Mouse (Mus musculus) hindlimb bud, embryonic 11.5 days (tissue): ENCODE data around the gene E430018J23Rik.
"Not testable (repeated sequence)": the region's sequence is repeated elsewhere in the genome, so short reads cannot be mapped to it uniquely, and the experiment has no call there.

Experiments
- DNase-seq: peaks from one replicate; pipeline ENCODE4 v3.0.0-alpha.2; 2012; ENCODE audit warnings: low read depth, low spot score; ENCODE audit errors: extremely low spot score

The E430018J23Rik gene

DNA sequence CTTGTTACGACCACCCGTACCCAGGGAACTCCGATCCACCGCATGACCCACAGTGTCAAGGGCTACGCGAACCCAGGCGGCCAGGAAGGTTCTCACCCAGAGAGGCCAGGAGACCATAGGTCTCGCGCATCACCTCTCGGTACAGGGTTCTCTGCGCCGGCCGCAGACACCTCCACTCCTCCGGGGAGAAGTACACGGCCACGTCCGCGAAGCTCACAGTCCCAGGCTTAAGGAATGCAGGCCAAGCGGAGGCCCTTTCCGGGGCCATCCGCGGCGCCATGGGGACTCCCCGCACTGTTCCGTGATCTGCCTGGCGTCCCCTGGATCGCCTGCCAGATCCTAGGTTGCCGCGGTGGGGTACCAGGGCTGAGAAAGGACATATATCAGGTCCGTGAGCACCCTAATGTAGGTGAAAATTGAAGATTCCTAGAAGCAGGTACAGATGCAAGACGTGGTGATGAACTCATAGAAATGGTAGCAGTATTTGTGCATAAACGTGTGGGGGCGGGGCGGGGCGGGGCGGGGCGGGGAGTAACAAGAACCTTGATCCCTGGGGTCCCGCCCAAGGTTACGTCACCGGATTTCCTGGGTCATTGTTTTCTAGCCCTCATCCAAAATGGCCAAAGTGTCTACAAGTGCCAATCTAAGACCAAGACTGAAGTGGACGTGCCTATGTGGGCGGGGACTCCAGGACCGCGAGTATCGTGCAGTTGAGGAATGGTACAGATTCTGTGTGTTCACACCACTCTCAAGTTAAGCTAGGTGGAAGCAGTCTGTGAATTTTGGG is at the start of gene E430018J23Rik:
E430018J23Rik (minus strand) TSS at position 473 of the 787 bp plus-strand sequence.
- peak; percentile 97 for DNase-seq

DNA sequence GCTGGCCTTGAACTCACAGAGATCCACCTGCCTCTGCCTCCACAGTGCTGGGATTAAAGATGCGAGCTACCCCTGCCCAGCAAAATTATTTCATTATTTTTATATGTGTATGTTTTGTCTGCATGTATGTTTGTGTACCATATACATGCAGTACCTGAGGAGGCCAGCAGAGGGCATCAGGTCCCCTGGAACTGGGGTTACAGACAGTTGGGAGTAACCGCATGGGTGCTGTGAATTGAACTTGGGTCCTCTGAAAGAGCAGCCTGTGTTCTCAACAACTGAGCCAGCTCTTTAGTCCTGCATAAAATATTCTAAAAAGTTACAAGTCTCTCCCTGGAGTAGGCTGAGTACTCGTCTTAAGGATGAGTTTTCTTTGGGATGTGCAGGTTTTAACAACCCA is 44.3 kb upstream of the E430018J23Rik start:
- DNase-seq: no peak

DNA sequence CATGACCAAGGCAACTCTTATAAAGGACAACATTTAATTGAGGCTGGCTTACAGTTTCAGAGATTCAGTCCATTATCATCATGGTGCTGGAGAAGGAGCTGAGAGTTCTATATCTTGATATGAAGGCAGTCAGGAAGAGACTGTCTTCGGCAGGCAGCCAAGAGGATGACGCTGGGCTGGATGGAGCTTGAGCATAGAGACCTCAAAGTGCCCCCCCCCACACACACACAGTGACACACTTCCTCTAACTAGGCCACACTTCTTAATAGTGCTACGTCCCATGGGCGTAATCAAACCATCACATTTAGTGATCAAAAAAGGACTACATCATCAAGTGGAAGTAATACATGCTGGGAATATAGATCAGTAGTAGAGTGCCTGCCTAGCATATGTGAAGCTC is 41.8 kb upstream of the E430018J23Rik start:
- DNase-seq: no peak

DNA sequence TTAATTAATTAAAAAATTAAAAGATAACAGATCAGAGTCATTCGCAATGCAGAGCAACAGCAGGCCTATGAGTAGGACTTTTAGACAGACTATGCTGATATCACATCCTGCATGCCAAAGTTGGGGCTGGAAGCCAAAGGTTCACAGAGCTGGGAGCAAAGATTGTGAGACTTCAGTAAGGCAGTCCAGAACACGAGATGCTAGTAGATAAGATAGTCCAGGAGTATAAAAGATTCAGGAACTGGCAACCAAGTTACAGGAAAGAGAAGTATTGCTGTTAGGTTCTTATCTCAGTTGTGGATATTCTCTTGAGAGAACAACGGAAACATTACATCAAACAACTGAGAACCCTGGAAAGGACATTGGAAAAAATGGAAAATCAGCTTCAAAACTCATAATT is 32.9 kb upstream of the E430018J23Rik start:
- DNase-seq: no peak

DNA sequence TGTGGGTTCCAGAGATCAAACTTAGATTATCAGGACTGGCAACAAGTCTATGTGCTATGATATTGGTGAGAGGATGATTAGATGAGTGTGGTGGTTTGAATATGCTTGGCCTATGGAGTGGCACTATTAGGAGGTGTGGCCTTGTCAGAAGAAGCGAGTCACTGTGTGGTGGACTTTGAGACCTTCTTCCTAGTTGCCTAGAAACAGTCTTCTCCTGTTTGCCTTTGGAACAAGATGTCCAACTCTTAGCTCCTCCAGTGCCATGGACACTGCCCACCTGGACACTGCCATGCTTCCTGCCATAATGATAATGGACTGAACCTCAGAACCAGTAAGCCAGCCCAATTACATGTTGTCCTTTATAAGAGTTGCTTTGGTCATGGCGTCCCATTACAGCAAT is 32.5 kb upstream of the E430018J23Rik start:
- DNase-seq: no peak

DNA sequence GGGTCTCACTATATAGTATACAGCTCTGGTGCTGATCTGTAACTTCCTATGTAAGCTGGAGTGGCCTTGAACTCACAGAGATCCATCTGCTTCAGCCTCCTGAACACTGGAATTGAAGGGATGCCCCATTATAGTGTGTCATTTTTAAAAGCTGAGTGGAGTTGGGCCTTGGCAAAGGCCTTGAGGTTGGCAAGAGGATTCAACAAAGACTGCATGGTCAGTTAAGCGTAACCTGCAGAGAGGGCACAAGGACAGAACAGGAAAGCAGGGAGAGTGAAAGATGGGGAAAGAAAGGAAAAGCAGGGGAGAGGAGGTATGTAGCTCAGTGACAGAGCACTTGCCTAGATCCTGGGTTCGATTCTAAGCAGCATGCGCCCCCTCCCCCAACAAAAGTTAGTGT is 31.9 kb upstream of the E430018J23Rik start:
- DNase-seq: no peak

DNA sequence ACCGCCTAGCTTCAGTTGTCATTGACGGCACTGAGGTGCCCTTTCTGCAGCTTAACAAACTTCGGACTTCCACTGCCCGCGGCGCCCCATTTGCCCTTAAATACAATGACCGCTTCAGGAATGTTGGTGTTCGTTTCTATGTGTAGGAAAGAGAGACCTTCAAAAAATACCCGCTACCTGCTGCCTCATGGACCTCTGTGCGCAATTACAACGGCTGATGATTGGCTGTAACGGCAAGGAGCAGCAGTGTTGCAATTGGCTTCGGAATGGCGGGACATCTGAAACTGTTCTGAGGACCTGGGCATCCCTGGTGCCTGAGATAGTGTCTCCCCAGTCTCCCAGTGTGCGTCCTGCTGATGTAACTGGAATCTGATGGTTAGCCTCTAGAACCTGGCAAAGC is 28.8 kb upstream of the E430018J23Rik start:
- DNase-seq: no peak

DNA sequence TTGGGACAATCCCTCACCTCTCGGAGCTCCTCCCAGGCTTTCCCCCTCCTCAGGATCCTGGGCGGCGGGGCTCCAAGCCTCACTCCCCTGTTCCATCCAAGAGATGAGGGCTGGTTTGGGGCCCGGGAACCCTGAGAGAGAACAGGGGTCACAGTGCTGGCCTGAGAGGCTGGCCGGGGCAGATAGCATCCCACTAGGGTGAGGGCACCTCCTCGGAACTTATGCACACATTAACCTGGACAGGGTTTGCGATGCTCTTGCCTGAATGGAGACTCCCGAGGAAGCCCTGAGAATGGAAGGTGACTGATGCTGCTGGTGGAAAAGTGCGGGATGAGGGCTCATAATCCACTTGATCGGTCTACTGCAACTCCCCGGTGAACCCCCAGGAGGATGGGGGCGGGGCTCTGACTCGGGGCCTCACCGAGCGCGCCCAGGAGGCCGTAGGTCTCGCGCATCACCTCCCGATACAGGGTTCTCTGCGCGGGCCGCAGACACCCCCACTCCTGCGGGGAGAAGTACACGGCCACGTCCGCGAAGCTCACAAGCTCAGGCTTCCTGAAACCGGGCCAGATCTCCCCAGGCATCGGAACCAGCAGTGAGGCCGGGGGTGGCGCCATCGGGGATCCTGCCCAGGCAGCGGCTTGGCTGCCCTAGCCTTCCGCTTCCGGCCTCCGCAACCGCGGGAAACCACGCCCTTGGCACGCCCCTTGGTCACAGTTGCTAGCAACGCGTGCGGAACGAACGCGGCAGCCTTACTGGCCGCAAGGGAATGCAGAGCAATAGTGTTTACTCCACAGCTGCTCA is 28.2 kb upstream of the E430018J23Rik start, which contains the start of gene Zfp688:
Zfp688 (minus strand) TSS at position 681 of the 804 bp plus-strand sequence.
- peak; percentile 58 for DNase-seq

DNA sequence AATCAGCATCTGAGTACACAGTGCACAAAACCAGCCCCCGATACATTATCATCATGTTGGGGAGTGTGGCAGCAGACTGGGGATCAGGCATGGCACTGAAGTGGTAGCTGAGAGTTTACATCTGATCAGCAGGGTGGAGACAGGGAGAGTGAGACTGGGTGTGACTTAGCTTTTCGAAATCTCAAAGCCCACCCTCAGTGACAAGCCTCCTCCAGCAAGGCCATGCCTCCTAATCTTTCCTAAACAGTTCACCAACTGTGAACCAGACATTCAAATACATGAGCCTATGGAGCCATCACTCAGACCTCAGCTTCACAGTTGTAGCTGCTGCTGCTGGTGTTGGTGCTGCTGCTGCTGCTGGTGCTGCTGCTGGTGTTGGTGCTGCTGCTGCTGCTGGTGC is 18.0 kb upstream of the E430018J23Rik start:
- no peak for DNase-seq

DNA sequence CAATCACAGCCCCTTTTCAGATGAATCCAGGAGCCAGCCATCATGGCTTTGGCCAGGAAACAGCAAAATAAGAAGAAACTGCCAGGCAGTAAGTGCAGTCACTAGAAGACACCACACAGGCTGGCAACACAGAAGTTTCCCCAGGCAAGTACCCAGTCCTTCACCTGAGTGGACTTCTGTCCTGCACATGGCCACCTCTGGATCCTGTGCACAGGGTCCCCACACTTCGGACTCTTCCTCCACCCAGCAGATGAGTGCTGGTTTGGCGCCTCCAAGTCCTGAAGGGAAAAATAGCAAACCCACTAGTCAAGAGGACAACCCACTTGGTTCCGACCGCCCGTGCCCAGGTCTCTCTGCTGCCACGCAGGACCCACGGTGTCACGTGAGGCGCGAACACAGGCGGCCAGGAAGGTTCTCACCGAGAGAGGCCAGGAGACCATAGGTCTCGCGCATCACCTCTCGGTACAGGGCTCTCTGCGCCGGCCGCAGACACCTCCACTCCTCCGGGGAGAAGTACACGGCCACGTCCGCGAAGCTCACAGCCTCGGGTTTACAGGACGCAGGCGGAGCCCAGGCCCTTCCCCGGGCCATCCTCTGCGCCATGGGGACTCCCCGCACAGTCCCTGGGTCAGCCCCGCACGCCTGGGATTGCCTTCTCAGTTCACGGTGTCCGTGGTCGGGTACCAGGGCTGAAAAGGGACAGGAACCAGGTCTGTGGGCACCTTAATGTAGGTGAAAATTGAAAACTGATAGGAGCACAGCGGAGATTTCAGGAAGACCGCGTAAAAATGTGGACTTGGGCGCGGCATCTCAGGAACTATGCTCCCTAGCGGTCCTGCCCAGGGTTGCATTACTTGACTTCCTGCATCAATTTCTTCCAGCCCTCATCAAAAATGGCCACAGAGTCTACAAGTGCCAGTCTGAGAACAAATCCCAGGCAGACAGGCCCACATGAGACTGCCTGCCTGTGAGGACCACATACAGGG is 12.9 kb upstream of the E430018J23Rik start, which contains the start of gene Zfp764:
Zfp764 (minus strand) TSS at position 821 of the 986 bp plus-strand sequence.
- peak; percentile 75 for DNase-seq

DNA sequence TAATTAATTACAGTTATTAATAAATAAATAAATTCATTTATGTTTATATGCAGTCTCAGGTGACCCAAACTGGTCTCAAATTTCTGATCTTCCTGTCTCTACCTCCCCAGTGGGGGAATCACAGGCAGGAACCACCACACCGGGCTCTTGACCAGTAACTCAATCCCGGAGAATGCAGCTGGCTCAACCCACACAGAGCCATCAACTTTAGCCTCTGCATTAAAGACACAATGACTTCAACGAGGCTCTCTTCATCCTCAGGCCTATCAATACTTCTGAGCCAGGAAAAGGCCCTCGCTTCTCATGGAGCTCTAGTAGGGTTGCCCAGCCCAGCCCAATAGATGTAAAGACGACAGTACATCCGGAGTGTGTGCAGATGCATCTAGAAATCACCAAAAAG is 10.7 kb upstream of the E430018J23Rik start:
- not testable (repeated sequence) for DNase-seq

DNA sequence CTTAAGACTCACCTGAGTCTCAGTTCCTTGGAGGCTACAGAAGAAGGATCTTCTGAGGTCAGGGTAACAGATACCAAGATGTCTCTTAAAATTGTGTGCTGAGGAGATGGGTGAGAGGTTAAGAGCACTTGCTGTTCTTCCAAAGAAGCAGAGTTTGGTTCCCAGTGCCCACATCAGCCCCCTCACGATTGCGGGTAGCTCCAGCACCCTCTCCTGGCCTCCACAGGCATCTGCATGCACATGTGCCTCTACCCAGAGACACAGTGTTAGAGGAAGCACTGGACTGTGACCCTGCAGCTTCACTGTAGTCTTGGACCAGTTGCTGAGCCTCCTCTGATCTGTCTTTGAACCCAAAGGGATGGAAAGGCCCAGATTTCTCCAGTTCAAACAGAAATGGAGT is 9.6 kb upstream of the E430018J23Rik start:
- DNase-seq: no peak

DNA sequence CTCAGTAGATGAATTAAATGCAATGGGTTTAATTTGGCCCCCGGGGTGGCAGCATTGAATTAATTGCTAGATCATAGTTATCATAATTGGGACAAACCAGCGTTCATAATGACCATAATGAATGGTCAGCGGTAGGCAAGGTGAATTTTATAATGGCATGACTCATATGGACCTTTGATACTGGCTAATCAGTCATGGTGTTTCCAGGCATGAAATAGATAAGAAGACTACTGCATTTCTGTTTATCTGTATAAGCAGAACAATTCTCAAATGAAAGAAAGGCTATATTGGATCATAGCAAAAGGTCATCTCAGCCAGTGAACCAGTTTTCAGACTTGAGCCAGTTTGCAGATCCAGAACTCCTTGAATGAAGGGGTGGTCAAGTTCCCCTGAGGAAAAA is 6.9 kb upstream of the E430018J23Rik start:
- no peak for DNase-seq

DNA sequence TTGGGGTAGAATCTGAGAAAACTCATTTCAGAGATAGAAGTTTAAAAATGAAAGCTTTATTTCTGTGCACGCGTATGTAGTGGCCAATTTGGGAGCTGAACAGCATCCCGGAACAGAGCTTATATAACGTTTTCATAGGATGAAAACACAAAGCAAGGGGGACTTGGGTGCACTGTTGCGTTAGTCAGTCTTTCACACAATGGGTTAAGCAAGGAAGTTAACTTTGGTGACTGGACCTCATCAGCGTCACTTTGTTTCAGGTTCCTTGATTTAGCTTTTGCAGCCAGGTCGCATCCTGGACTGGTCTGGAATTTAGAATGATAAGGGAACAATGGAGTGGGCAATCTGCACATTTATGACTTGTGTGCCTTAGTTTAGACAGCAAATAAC is 510 bp upstream of the E430018J23Rik start:
- DNase-seq: no peak

DNA sequence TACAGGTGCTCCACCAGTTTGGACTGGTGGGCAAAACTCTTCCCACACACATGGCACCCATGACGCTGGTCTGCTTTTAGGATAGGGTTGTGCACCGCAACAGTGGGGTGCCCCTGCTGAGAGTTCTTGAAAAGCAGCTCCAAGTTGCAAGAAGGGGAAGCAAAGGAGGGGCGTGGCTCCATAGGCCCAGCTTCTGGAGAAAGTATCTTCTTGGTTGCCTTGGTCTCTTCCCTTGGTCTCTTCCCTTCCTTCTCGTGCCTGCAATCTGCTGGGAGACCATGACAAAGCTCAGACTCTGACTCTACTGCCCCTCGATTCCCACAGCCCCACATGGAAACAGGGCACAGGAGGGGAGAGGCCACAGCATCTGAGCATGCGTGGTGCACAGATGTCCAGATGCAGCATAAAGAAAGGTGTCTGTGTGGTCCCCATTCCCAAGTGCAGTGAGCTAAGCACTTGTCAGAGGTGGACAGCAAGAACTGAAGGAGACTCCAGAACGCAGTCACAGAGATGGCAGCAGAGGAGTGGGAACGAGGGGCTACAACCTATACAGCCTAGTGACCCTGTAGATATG is 1.1 kb downstream of the E430018J23Rik start:
- DNase-seq: no peak

DNA sequence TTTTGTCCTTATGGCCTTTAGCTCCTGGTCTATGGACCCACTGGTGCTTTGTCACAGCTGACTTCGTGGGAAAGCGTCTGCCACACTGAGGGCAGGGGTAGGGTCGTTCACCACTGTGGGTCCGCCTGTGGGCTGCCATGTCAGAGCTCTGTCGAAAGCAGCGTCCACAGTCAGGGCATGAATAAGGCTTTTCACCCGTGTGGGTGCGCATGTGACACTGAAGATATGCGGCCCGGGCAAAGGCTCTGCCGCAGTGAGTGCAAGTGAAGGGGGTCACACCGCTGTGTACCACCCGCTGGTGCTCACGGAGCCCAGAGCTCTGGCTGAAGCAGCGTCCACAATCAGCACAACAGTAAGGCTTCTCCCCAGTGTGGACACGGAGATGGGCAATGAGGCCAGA is 1.9 kb downstream of the E430018J23Rik start:
- DNase-seq: no peak

DNA sequence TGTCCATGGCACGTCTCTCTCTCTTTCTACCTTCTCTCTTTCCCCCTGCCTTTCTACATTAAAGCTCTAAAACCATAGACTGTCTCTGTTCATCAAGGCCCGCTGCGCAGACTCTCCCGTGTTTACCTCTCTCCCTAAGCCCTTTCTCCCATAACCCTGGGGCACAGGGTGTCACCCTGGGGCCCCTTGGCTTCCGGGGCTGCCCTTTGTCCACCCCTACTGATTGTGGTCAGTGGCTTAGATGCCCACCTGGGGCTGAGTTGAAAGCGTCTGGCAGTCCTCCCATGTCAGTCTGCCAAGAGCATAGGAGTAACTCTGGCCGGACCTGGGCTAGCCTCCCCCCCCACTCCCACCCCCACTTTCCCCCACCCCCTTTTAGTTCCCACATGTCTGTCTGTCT is 3.1 kb downstream of the E430018J23Rik start:
- no peak for DNase-seq

DNA sequence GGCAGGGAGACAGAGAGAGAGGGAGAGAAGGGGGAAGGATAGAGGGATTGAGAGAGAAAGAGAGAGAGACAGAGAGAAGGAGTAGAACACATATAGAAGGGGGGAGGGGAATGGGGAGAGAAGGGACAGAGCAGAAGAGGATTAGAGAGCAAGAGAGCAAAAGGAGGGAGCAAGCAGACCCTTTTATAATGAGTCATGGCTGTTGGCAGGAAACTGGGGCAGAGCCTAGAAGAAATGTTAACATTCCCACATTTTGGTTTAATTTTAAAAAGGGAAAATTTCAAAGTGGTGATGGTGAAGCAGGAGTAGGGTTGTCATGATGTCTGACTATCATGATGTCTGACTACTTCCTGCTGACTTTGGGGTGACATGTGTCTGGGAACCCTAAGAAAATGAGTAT is 5.2 kb downstream of the E430018J23Rik start:
- DNase-seq: not testable (repeated sequence)

DNA sequence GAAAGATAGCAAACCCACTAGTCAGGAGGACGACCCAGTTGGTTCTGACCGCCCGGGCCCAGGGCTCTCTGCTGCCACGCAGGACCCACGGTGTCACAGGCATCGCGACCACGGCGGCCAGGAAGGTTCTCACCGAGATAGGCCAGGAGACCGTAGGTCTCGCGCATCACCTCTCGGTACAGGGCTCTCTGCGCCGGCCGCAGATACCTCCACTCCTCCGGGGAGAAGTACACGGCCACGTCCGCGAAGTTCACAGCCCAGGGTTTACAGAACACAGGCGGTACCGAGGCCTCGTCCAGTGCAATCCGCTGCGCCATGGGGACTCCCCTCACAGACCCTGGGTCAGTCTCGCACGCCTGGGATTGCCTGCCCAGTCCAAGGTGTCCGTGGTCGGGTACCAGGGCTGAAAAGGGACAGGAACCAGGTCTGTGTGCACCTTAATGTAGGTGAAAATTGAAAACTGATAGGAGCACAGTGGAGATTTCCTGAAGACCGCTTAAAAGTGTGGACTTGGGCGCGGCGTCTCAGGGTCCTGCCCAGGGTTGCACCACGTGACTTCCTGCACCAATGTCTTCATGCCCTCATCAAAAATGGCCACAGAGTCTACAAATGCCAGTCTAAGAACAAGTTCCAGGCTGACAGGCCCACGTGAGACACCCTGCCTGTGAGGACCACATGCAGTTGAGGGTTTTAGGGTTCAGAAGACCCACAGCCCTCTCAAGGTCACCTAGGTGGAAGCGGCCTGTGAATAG is 6.6 kb downstream of the E430018J23Rik start, which contains the start of gene 9130019O22Rik:
9130019O22Rik (minus strand) TSS at position 526 of the 752 bp plus-strand sequence.
- DNase-seq: no peak

DNA sequence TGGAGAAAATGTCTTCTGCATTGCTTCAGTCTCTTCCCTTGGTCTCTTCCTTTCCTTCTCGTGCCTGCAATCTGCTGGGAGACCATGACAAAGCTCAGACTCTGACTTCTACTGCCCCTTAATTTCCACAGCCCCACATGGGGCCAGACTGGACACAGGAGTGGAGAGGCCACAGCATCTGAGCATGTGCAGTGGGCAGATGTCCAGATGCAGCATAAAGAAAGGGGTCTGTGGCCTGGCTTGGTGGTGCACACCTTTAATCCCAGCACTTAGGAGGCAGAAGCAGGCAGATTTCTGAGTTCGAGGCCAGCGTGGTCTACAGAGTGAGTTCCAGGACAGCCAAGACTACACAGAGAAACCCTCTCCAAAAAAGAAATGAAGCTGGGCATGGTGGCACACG is 7.9 kb downstream of the E430018J23Rik start:
- DNase-seq: not testable (repeated sequence)
